Mouse (Mus musculus) kidney, embryonic 15.5 days (tissue): Measurements from ENCODE around the gene Fam214a. TPM values are rescaled to one million over a fixed set of nuclear protein-coding genes. Genes with fewer than 3 reads are reported as not detected.

Source experiments
- ATAC-seq: fragments of 200-750 bp; cut with Nextera tagmentation; replicated peaks from 2 replicates; pipeline ENCODE4 v1.8.0; 2017; ENCODE audit warnings: moderate TSS enrichment; ENCODE audit not compliant: low FRiP score
- H3K27ac ChIP-seq: fragments of 300-500 bp; sonication (generic); 2 replicates; pipeline ENCODE4 v1.5.1; 2015; ENCODE audit warnings: mild to moderate bottlenecking, inconsistent platforms
- H3K27me3 ChIP-seq: fragments of 300-500 bp; sonication (generic); 2 replicates; pipeline ENCODE4 v1.6.1; 2015; ENCODE audit warnings: inconsistent platforms
- H3K36me3 ChIP-seq: fragments of 300-500 bp; sonication (generic); 2 replicates; pipeline ENCODE4 v1.6.1; 2015; ENCODE audit warnings: inconsistent platforms
- H3K4me1 ChIP-seq: fragments of 300-500 bp; sonication (generic); 2 replicates; pipeline ENCODE4 v1.6.1; 2015; ENCODE audit warnings: inconsistent platforms
- H3K4me2 ChIP-seq: fragments of 300-500 bp; sonication (generic); 2 replicates; pipeline ENCODE4 v1.6.1; 2015; ENCODE audit warnings: moderate library complexity, mild to moderate bottlenecking, inconsistent platforms
- H3K4me3 ChIP-seq: fragments of 300-500 bp; sonication (generic); replicated peaks from 2 replicates; pipeline ENCODE4 v1.5.1; 2015; ENCODE audit warnings: mild to moderate bottlenecking, inconsistent platforms
- H3K9ac ChIP-seq: fragments of 300-500 bp; sonication (generic); 2 replicates; pipeline ENCODE4 v1.6.1; 2015; ENCODE audit warnings: mild to moderate bottlenecking, inconsistent platforms
- H3K9me3 ChIP-seq: fragments of 300-500 bp; sonication (generic); replicated peaks from 2 replicates; pipeline ENCODE4 v1.6.1; 2016; ENCODE audit warnings: inconsistent platforms
- WGBS: fragments of 180-500 bp; shearing (Covaris S2); methylation state at CpG from one replicate; pipeline ENCODE4 v1.1.7; 2015; ENCODE audit warnings: mixed read lengths; 5-methylcytosine and 5-hydroxymethylcytosine counted together
- polyA plus RNA-seq: library from polyadenylated mRNA; unstranded; fragments of >200 nt; fragmentation: Nextera tagmentation; extraction: Ambion mirVana; gene quantifications from 2 replicates; pipeline ENCODE4 v1.2.1, GENCODE M21; 2015

Fam214a gene
- polyA plus RNA-seq, 1 experiment from 2014 or later, result 12.0 TPM

DNA sequence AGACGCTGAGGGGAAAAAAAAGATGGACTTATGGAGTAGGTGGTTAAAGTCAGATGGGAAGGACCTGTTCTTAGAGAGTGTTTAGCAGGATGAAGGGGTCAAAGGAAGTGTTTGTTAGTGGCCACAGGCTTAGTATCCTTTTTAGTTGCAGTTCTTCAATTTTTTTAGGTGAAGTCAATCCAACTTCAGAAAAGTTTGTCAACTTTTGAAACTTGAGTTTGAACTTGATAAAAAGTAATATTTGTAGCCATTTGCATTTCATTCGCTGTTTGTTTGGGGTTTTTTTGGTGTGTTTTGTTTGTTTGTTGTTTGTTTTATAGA lies 1.2 kb downstream of the Fam214a start:
- Histone ChIP-seq H3K27ac (peak overlapping the region; percentile 97), H3K4me2 (peak overlapping the region; percentile 95), H3K36me3 (peaks cover 15% of the 10 kb centered on the region), H3K4me3 (peak overlapping the region; percentile 98), H3K9ac (peak overlapping the region; percentile 87), H3K27me3 (no peaks in the 10 kb centered on the region), H3K9me3 (no peaks in the 10 kb centered on the region), H3K4me1 (peaks cover 16% of the 10 kb centered on the region)
- WGBS, result 50% methylated on average over 2 of the region's 2 CpGs
- no peak for ATAC-seq

DNA sequence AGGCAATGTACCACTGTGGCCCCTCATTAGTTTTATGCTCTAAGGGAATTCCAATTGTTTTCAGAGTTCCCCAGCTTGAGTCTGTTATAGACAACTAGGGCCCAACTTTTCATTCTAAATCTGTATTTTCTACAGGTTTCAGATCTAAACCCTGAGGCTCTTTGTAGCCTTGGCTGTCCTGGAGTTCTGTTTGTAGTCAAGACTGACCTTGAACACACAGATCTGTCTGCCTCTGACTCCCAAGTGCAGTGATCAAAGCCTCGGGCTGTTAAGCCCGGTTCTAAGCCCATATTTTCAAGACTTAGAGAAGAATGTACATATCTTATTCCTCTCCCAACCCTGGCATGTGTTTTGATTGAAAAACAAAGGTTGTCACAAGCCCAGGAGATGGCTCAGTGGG lies 1.7 kb downstream of the Fam214a start:
- Histone ChIP-seq H3K4me3 (no peak overlapping the region), H3K4me1 (peaks cover 16% of the 10 kb centered on the region), H3K9ac (no peak overlapping the region), H3K27ac (no peak overlapping the region), H3K4me2 (peak overlapping the region; percentile 95; the same call in 1 of the 2 replicates), H3K27me3 (no peaks in the 10 kb centered on the region), H3K9me3 (no peaks in the 10 kb centered on the region), H3K36me3 (peaks cover 18% of the 10 kb centered on the region)
- no peak for ATAC-seq
- WGBS, result 89% methylated on average over 2 of the region's 2 CpGs

DNA sequence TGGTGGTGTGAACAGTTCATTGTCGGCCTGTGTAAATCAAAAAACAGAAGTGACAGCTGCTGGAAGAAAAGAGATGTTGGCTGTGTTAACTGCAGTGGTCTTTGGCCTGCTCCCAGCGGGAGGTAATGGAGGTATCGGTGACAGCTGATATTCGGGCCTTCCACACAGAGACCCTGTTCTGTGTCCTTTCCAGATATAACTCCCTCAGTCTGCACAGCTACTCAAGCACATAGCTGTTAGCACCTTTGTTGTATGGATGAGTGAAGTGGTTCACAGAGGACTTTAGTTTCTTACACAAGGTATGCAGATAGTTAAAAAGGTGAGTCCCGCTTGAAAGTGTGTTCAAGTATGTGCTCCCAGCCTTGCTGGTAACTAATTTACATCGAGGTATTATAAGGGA lies 7.9 kb downstream of the Fam214a start:
- Histone ChIP-seq H3K4me3 (no peak overlapping the region), H3K9me3 (no peaks in the 10 kb centered on the region), H3K36me3 (peaks cover 22% of the 10 kb centered on the region), H3K4me2 (no peak overlapping the region), H3K27me3 (no peaks in the 10 kb centered on the region), H3K4me1 (peaks cover 5% of the 10 kb centered on the region; the same call in 1 of the 2 replicates), H3K27ac (no peak overlapping the region), H3K9ac (no peak overlapping the region)
- 72% methylated on average over 6 of the region's 6 CpGs for WGBS
- ATAC-seq, result no peak

DNA sequence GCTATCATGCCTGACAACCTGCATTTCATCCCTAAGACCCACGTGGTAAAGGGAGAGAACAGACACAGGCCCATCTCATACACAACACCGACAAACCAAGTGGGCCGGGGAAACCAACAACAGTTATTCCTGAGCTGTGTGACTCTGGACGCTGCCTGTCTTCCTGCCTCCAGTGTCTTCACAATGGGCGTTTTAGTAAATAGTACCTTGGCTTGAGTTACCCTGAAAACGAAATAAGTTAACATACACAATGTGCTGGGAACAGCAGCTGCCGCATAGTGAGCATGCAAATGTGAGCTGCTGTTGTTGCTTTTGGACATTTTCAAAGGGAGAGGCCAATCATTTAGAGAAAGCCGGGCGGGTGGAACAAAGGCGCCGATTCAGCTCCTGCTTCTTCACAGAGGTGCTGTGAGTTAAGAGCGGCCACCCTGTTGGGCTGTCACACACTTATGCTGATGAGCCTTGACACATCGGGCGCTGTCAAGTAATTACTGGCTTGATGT lies 8.4 kb downstream of the Fam214a start:
- no peaks in the 10 kb centered on the region for H3K9me3 ChIP-seq
- H3K4me2 ChIP-seq, result no peak overlapping the region
- H3K4me1 ChIP-seq, result peaks cover 5% of the 10 kb centered on the region; the same call in 1 of the 2 replicates
- no peak overlapping the region for H3K27ac ChIP-seq
- no peak overlapping the region for H3K9ac ChIP-seq
- peaks cover 18% of the 10 kb centered on the region for H3K36me3 ChIP-seq
- H3K27me3 ChIP-seq, result no peaks in the 10 kb centered on the region
- no peak for ATAC-seq
- H3K4me3 ChIP-seq, result no peak overlapping the region
- WGBS, result 26% methylated on average over 14 of the region's 14 CpGs

DNA sequence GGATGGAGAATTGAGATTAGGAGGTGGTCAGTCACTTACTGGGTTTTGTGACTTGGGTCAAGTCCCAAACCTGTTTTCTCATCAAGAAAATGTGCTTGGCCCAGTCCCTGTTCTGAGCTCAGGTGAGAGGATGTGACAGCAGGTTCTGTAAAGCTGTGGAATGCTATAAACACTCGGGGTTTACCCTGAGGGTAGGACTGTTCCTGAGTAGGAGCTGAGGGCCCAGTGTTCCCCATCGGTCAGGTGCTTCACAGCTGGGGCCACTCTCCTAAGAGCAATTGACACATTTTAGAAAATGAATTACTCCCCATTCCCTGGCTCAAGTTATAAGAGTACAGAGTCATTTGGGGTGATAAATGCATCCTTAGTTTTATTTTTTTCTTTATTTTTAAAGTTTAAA lies 11.3 kb downstream of the Fam214a start:
- Histone ChIP-seq H3K27me3 (no peaks in the 10 kb centered on the region), H3K36me3 (peaks cover 6% of the 10 kb centered on the region; the same call in 1 of the 2 replicates), H3K4me3 (no peak overlapping the region), H3K4me1 (peaks cover 5% of the 10 kb centered on the region; the same call in 1 of the 2 replicates), H3K9ac (no peak overlapping the region), H3K9me3 (no peaks in the 10 kb centered on the region), H3K4me2 (no peak overlapping the region), H3K27ac (no peak overlapping the region)
- no peak for ATAC-seq
- WGBS, result 57% methylated on average over 2 of the region's 2 CpGs

DNA sequence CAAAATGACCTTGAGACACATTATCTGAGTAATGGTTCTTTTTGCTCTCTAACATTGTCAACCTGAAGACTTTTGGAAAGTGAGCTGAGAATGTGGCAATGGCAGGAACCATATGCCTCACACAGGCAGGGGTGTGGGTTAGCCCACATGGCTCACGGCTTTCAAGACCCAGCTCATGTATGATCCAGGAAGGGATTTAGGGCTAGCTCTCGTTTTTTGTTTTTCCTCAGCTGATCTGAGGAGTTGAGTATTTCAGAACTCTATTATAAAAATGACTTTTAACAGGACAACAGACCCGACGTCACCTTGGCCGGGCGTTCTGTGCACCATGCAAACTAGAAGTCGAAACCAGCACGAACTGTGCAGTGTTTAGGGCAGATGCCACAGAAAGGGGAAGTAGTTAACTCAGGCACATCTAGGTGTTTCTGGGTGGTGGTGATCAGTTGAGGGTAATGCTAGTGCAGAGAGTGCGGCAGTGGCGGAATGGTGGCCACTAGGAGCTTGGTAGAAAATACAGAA lies 12.2 kb downstream of the Fam214a start:
- H3K36me3 ChIP-seq, result no peaks in the 10 kb centered on the region; the same call in 1 of the 2 replicates
- whole genome bisulfite sequencing, result 92% methylated on average over 10 of the region's 10 CpGs
- H3K4me3 ChIP-seq, result no peak overlapping the region
- no peak overlapping the region for H3K27ac ChIP-seq
- ATAC-seq, result no peak
- no peak overlapping the region for H3K4me2 ChIP-seq
- H3K9me3 ChIP-seq, result no peaks in the 10 kb centered on the region
- H3K9ac ChIP-seq, result no peak overlapping the region
- peaks cover 5% of the 10 kb centered on the region; the same call in 1 of the 2 replicates for H3K4me1 ChIP-seq
- no peaks in the 10 kb centered on the region for H3K27me3 ChIP-seq

DNA sequence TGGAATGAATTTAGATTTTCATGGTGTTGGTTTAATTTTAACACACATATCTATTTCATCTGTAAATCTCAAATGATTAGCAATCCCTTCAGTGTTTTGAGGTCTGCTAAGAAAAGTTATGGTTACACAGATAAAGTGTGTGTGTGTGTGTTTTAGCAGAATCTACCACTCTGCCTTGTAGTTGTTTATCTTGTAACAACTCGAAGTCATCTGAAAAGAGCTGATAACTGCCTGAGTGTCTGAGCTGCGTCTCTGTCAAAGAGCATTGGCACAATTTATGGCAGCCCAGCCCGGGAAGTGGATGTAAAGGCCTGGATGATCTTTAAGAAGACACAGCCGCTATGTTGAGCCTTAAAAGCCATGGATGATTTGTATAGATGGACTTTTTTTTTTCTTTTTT lies 13.5 kb downstream of the Fam214a start:
- no peak overlapping the region for H3K9ac ChIP-seq
- H3K27me3 ChIP-seq, result no peaks in the 10 kb centered on the region
- ATAC-seq, result no peak
- 44% methylated on average over 4 of the region's 4 CpGs for WGBS
- no peaks in the 10 kb centered on the region for H3K9me3 ChIP-seq
- H3K27ac ChIP-seq, result no peak overlapping the region
- H3K4me2 ChIP-seq, result no peak overlapping the region
- H3K4me1 ChIP-seq, result peaks cover 2% of the 10 kb centered on the region; the same call in 1 of the 2 replicates
- H3K4me3 ChIP-seq, result no peak overlapping the region
- no peaks in the 10 kb centered on the region; the same call in 1 of the 2 replicates for H3K36me3 ChIP-seq

DNA sequence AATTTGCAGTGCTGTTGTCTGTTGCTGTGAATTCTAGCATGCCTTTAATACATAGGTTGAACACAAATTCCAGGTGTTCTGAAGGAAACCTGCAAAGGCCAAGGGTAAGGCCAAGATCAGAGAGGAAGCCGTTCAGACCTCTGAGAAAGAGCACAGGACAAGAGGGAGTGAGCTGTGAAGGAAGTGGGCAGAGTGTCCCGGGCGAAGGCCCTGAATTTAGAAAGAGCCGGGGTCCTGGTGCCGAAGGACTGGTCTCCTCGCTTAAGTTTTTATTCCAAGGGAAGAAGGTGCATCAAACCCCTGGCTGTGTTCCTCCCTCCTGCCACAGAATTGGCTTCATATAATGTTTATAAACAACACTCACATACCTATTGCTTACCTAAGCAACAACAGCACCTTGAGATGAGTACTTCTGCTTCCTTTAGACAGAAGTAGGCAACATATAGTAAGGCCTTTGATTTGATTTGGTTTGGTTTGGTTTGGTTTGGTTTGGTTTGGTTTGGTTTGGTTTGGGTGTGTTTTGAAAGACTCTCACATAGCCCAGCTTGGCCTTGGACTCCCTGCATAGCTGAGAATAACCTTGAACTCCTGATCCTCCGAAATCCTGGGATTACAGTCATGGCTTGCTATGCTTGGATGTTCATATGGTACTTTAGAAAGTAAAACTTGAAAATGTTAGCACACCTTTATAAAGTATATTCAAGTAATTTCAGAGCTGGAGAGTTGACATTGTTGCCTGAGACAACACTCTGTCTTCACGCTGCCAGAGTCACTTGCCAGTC lies 16.2 kb downstream of the Fam214a start:
- H3K27me3 ChIP-seq, result no peaks in the 10 kb centered on the region
- no peak overlapping the region for H3K4me3 ChIP-seq
- WGBS, result 86% methylated on average over 8 of the region's 8 CpGs
- no peak overlapping the region for H3K4me2 ChIP-seq
- no peak for ATAC-seq
- H3K36me3 ChIP-seq, result no peaks in the 10 kb centered on the region; the same call in 1 of the 2 replicates
- H3K9ac ChIP-seq, result no peak overlapping the region
- no peaks in the 10 kb centered on the region for H3K9me3 ChIP-seq
- H3K4me1 ChIP-seq, result no peaks in the 10 kb centered on the region
- H3K27ac ChIP-seq, result no peak overlapping the region

DNA sequence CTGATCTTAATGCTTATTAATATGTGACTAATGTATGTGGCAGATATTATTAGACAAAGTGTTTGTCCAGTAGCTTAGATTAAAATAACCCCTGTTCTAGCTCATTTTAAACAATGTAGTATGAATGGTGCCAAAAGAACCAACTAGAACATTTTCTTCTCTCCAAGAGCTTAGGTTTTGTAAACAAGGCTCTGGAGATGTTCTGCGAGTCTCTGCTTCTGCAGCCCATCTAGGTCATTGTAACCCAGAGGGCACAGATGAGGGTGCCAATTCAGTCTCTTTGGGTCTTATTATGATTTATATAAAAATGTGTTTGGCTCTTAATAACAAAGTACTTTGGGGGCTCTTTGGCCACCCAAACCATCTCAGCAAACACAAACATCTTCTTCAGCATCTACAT lies 17.9 kb downstream of the Fam214a start:
- Histone ChIP-seq H3K27me3 (no peaks in the 10 kb centered on the region), H3K9ac (no peak overlapping the region), H3K4me1 (peaks cover 14% of the 10 kb centered on the region), H3K4me3 (no peak overlapping the region), H3K27ac (no peak overlapping the region), H3K36me3 (no peaks in the 10 kb centered on the region; the same call in 1 of the 2 replicates), H3K9me3 (no peaks in the 10 kb centered on the region), H3K4me2 (no peak overlapping the region)
- ATAC-seq, result no peak
- WGBS, result 91% methylated on average over 1 of the region's 1 CpGs

DNA sequence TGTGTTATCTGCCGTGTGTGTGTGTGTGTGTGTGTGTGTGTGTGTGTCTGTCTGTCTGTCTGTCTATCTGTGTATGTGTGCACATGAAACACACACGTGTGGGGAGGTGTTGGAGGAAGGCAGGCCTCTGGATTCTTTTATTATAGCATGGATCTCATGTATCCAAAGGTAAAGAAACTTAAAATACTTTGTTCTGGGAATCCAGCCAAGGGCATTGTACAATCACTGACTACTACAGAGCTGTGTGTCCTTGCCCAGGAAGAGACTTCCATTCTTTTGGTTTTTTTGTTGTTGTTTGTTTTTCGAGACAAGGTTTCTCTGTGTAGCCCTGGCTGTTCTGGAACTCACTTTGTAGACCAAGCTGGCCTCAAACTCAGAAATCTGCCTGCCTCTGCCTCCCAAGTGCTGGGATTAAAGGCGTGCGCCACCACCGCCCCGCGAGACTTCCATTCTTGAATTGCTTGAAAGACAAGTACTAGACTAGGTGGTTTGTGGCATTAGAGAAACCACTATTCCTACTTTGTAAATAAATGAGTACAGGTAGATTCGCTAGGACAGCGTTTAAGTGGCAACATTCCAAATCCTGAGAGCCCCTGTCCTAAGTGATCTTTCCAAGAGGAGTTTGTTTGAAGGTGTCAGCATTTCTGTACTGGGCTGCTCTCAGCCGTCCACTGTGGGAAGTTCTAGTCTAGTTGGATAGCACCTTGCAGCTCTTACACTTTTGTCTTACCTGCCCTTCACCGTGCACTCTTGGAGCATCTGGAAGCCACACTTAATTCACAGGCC lies 18.7 kb downstream of the Fam214a start:
- no peaks in the 10 kb centered on the region; the same call in 1 of the 2 replicates for H3K36me3 ChIP-seq
- peaks cover 16% of the 10 kb centered on the region for H3K4me1 ChIP-seq
- 92% methylated on average over 12 of the region's 12 CpGs for WGBS
- H3K9me3 ChIP-seq, result no peaks in the 10 kb centered on the region
- no peak overlapping the region for H3K4me3 ChIP-seq
- no peaks in the 10 kb centered on the region for H3K27me3 ChIP-seq
- H3K4me2 ChIP-seq, result no peak overlapping the region
- no peak overlapping the region for H3K9ac ChIP-seq
- no peak for ATAC-seq
- H3K27ac ChIP-seq, result no peak overlapping the region

DNA sequence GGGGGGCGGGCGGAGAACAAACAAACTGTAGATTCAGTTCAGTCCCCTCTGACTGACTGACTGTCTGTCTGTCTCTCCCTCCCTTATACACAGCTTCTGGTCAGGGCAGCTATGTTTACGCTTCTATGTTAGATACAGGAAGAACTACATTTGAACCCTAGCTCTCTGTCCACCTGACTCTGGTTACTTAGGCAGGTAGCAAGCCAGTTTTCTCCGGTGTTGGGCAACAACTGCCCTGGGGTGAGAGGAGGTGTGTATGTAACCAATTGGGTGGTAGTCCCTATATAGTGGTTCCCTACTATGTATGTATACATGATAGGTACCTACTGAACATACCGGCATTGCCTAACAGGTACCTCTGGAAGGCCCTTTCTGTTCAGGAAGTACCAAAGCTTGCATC lies 20.1 kb downstream of the Fam214a start:
- Histone ChIP-seq H3K27ac (no peak overlapping the region), H3K9ac (no peak overlapping the region), H3K4me3 (no peak overlapping the region), H3K9me3 (no peaks in the 10 kb centered on the region), H3K4me2 (no peak overlapping the region), H3K27me3 (no peaks in the 10 kb centered on the region), H3K36me3 (no peaks in the 10 kb centered on the region), H3K4me1 (peaks cover 16% of the 10 kb centered on the region)
- WGBS, result 92% methylated on average over 5 of the region's 5 CpGs
- ATAC-seq, result no peak

DNA sequence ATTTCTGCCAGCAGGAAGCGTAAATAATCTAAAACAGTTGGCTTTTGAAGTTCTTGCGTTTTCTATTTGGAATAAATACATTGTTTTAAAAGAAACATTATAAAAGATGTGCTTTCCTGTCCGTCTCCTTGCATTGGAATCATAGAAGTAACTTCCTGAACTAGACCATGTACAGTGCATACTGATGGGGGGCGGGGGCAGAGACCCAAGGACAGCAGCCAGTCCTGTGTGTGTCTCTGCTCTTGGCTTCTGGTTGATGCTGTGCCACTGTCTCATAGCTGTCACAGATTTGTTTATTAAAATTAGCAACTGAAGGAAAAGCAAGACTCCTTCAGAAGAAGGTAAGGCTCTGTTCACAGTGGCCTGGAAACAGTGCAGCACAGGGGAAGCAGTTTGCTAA lies 20.5 kb downstream of the Fam214a start:
- H3K4me1 ChIP-seq, result peaks cover 16% of the 10 kb centered on the region
- H3K27ac ChIP-seq, result no peak overlapping the region
- WGBS, result 82% methylated on average over 4 of the region's 4 CpGs
- no peaks in the 10 kb centered on the region for H3K27me3 ChIP-seq
- no peak overlapping the region for H3K4me2 ChIP-seq
- H3K4me3 ChIP-seq, result no peak overlapping the region
- ATAC-seq, result no peak
- no peaks in the 10 kb centered on the region for H3K36me3 ChIP-seq
- H3K9me3 ChIP-seq, result no peaks in the 10 kb centered on the region
- no peak overlapping the region for H3K9ac ChIP-seq
